Mouse (Mus musculus) macrophage (primary cell): Measurements from ENCODE around the gene Rspry1. TPM values are rescaled to one million over a fixed set of nuclear protein-coding genes. Genes with fewer than 3 reads are reported as not detected.

Experiments used
- H3K27ac ChIP-seq: fragments of 350-480 bp; formaldehyde crosslinking; 2 replicates; pipeline ENCODE4 v1.9.0; 2021
- H3K36me3 ChIP-seq: fragments of 350-480 bp; formaldehyde crosslinking; 2 replicates; pipeline ENCODE4 v1.9.0; 2021; ENCODE audit errors: inconsistent target
- H3K4me3 ChIP-seq: fragments of 350-480 bp; formaldehyde crosslinking; 2 replicates; pipeline ENCODE4 v1.9.0; 2021; ENCODE audit errors: inconsistent target
- H3K79me2 ChIP-seq: fragments of 350-480 bp; formaldehyde crosslinking; 2 replicates; pipeline ENCODE4 v1.9.0; 2021; ENCODE audit errors: inconsistent target
- WGBS: methylation state at CpG from one replicate; pipeline ENCODE4 v1.1.7; 2026; ENCODE audit warnings: inconsistent platforms; ENCODE audit not compliant: missing documents; 5-methylcytosine and 5-hydroxymethylcytosine counted together
- polyA plus RNA-seq: library from polyadenylated mRNA; stranded (reverse); fragments of 250-400 nt; gene quantifications from 3 replicates; pipeline ENCODE4 v1.2.4, GENCODE M21; 2018; ENCODE audit warnings: inconsistent platforms
- total RNA-seq, 78 experiments: library from RNA; depleted of rRNA; stranded (reverse); fragments of 250-400 nt; gene quantifications; 1 replicate in 9 of 78; 2 replicates in 24 of 78; 3 replicates in 43 of 78; 4 replicates in 2 of 78; pipeline ENCODE4 v1.2.4; 2018; ENCODE audit warnings: inconsistent platforms in 56 of 78

Rspry1 gene
- 100 to 1,000 TPM in 11 of 26 experiments, 10 to 100 TPM in 15; 41.1 to 150 (median 93.6) TPM for total RNA-seq (2018; cell fraction: chromatin; rRNA removed)
- 10 to 100 TPM; 20.6 to 27.2 (median 23.6) TPM for total RNA-seq (2018; cell fraction: cytosol; rRNA removed)
- total RNA-seq (2018; cell fraction: nucleus; rRNA removed), result 100 to 1,000 TPM in 3 of 26 experiments, 10 to 100 TPM in 23; 38.5 to 122 (median 71.5) TPM
- polyA plus RNA-seq, result 18.0 to 19.1 TPM (median 18.7 TPM) in 3 replicates

- Histone ChIP-seq H3K27ac (peak within 1 kb of the TSS; percentile 52), H3K36me3 (no peaks in the 10 kb centered on the region), H3K79me2 (peaks cover 95% of the 10 kb centered on the region), H3K4me3 (peak within 1 kb of the TSS; percentile 98)
- WGBS, result 1% methylated on average over 53 of the region's 55 CpGs
These were observed at the start of gene Rspry1, which contains the start of gene Fam192a for GRCm38 (mm10) chr8:94601607-94602385. Rspry1 (plus strand) TSS chr8:94601937. Fam192a (minus strand) TSS chr8:94601997.

DNA sequence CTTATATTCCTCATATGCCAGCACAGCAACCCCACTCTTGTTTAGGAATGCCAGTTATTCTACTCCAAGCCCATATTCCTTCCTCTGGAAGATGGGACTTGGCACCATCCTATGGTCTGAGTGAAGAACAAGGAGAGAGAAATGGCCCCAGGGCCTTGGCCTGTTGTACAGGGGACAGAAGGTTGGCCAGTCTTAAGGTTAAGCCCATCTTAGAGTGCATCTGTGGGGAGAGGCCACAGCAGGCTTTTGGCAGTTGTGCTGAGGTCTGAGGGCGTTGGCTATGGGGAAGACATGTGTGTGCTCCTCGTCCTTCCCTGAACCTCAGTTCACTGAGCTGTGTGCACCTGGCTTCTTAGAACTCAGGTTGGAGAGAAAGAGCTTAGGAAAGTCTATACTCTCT lies 49.0 kb upstream of the Rspry1 start:
- Histone ChIP-seq H3K4me3 (no peak overlapping the region), H3K79me2 (peaks cover 2% of the 10 kb centered on the region; the same call in 1 of the 2 replicates), H3K36me3 (0 out of 2 replicates have a peak, but pooled peaks cover 8% of the 10 kb centered on the region), H3K27ac (no peak overlapping the region)
- WGBS, result 76% methylated on average over 2 of the region's 2 CpGs

- no peak overlapping the region for H3K4me3 ChIP-seq
- WGBS, result 89% methylated on average over 3 of the region's 3 CpGs
- H3K27ac ChIP-seq, result no peak overlapping the region
- peaks cover 25% of the 10 kb centered on the region; the same call in 1 of the 2 replicates for H3K36me3 ChIP-seq
- no peaks in the 10 kb centered on the region for H3K79me2 ChIP-seq
These were observed 44.5 kb upstream of the Rspry1 start for GRCm38 (mm10) chr8:94557281-94557680.

- no peaks in the 10 kb centered on the region for H3K79me2 ChIP-seq
- peaks cover 33% of the 10 kb centered on the region; the same call in 1 of the 2 replicates for H3K36me3 ChIP-seq
- no peak overlapping the region for H3K27ac ChIP-seq
- 100% methylated on average over 5 of the region's 5 CpGs for WGBS
- no peak overlapping the region for H3K4me3 ChIP-seq
These were observed 40.5 kb upstream of the Rspry1 start for GRCm38 (mm10) chr8:94561256-94561655.

GRCm38 (mm10) chr8:94564421-94564820 lies 37.3 kb upstream of the Rspry1 start:
- H3K27ac ChIP-seq, result no peak overlapping the region
- no peak overlapping the region for H3K4me3 ChIP-seq
- peaks cover 26% of the 10 kb centered on the region; the same call in 1 of the 2 replicates for H3K36me3 ChIP-seq
- H3K79me2 ChIP-seq, result no peaks in the 10 kb centered on the region

GRCm38 (mm10) chr8:94566033-94566432 lies 35.7 kb upstream of the Rspry1 start:
- 98% methylated on average over 6 of the region's 6 CpGs for WGBS
- H3K27ac ChIP-seq, result no peak overlapping the region

GRCm38 (mm10) chr8:94566446-94567158 lies 35.1 kb upstream of the Rspry1 start:
- Histone ChIP-seq H3K36me3 (peaks cover 13% of the 10 kb centered on the region; the same call in 1 of the 2 replicates), H3K4me3 (no peak overlapping the region), H3K79me2 (no peaks in the 10 kb centered on the region), H3K27ac (no peak overlapping the region)
- WGBS, result 89% methylated on average over 14 of the region's 15 CpGs

More at GRCm38 (mm10) chr8:94566033-94566432, 35.7 kb upstream of the Rspry1 start:
- Histone ChIP-seq H3K79me2 (no peaks in the 10 kb centered on the region), H3K36me3 (peaks cover 16% of the 10 kb centered on the region; the same call in 1 of the 2 replicates), H3K4me3 (no peak overlapping the region)

GRCm38 (mm10) chr8:94567159-94567849 lies 34.4 kb upstream of the Rspry1 start:
- Histone ChIP-seq H3K79me2 (no peaks in the 10 kb centered on the region), H3K27ac (no peak overlapping the region), H3K4me3 (no peak overlapping the region), H3K36me3 (peaks cover 13% of the 10 kb centered on the region; the same call in 1 of the 2 replicates)
- WGBS, result 96% methylated on average over 8 of the region's 8 CpGs

DNA sequence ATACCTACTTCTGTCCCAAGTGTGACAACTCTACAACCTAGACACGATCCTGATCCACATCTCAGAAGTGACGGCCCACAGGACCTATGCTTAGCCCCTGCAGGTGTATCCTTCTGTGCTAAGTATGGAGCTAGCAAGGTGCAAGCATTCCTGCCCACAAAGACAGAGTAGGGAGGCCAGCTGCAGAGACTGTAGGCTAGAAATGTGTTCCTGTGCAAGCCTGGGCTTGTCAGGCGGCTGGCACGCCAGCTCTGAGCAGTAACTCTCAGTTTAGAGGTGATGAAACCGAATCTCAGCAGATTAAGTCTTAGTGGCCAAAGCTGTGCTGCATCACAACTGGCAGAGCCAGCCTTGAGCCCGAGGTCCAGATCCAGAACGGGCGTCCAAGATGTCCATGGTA lies 33.6 kb upstream of the Rspry1 start:
- 95% methylated on average over 8 of the region's 8 CpGs for WGBS
- no peak overlapping the region for H3K4me3 ChIP-seq

GRCm38 (mm10) chr8:94569419-94569818 lies 32.3 kb upstream of the Rspry1 start:
- H3K36me3 ChIP-seq, result peaks cover 25% of the 10 kb centered on the region; the same call in 1 of the 2 replicates
- no peaks in the 10 kb centered on the region for H3K79me2 ChIP-seq
- H3K4me3 ChIP-seq, result no peak overlapping the region
- WGBS, result 78% methylated on average over 1 of the region's 1 CpGs
- no peak overlapping the region for H3K27ac ChIP-seq

More for the DNA sequence above, 33.6 kb upstream of the Rspry1 start:
- Histone ChIP-seq H3K36me3 (peaks cover 15% of the 10 kb centered on the region; the same call in 1 of the 2 replicates), H3K79me2 (no peaks in the 10 kb centered on the region), H3K27ac (no peak overlapping the region)

- 60% methylated on average over 2 of the region's 2 CpGs for WGBS
These were observed 29.8 kb upstream of the Rspry1 start for GRCm38 (mm10) chr8:94571896-94572295.

GRCm38 (mm10) chr8:94574159-94574907 lies 27.4 kb upstream of the Rspry1 start:
- Histone ChIP-seq H3K79me2 (no peaks in the 10 kb centered on the region), H3K4me3 (no peak overlapping the region), H3K27ac (no peak overlapping the region), H3K36me3 (peaks cover 63% of the 10 kb centered on the region)
- WGBS, result 83% methylated on average over 15 of the region's 16 CpGs

More at GRCm38 (mm10) chr8:94571896-94572295, 29.8 kb upstream of the Rspry1 start:
- H3K79me2 ChIP-seq, result no peaks in the 10 kb centered on the region
- no peak overlapping the region for H3K27ac ChIP-seq
- peaks cover 40% of the 10 kb centered on the region for H3K36me3 ChIP-seq
- no peak overlapping the region for H3K4me3 ChIP-seq

- 89% methylated on average over 4 of the region's 4 CpGs for WGBS
- H3K36me3 ChIP-seq, result peaks cover 70% of the 10 kb centered on the region
- H3K27ac ChIP-seq, result no peak overlapping the region
- no peak overlapping the region for H3K4me3 ChIP-seq
- no peaks in the 10 kb centered on the region for H3K79me2 ChIP-seq
These were observed 26.6 kb upstream of the Rspry1 start for GRCm38 (mm10) chr8:94575148-94575547.
